Mouse (Mus musculus): ENCODE data around the gene Sorl1. TPM values are rescaled to one million over a fixed set of nuclear protein-coding genes. Genes with fewer than 3 reads are reported as not detected.

Gene Sorl1
- polyA plus RNA-seq, 1 experiment from 2014 or later = 4.1 TPM

DNA sequence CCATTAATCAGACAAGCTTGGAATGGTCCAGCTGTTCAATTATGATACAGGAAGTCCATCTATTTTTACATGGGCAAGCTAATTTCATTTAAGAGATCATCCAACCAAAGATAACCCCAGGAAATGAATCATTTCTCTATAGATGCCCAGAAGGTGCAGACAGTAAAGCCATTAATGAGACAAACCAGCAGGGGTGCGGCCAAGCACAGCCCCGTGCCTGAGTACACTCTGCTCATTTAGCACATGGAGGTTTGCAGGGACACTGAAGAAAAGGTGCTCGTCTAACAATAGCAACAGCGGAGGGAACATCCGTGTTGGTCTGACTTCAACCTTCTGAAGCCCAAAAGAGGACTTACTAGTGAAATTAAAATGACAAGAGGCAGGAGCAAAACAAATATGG, 76.3 kb downstream of the Sorl1 start:
- Histone ChIP-seq H3K9ac (ENCODE audit: low read length) (no peak overlapping the region), H3K4me2 (ENCODE audit: low read depth, severe bottlenecking) (no peak overlapping the region), H3K9me3 (ENCODE audit: control insufficient read depth, low read length) (no peaks in the 10 kb centered on the region), H3K36me3 (ENCODE audit: control insufficient read depth, insufficient read depth, low read length) (no peaks in the 10 kb centered on the region), H3K4me3 (ENCODE audit: low read depth, low read length) (no peak overlapping the region), H3K4me1 (ENCODE audit: control insufficient read depth, insufficient read depth, low read length) (no peaks in the 10 kb centered on the region), H3K27ac (replicated peaks; ENCODE audit: low read depth, low read length) (no peak overlapping the region), H3K27me3 (ENCODE audit: control insufficient read depth, insufficient read depth, low read length) (no peaks in the 10 kb centered on the region)
- 74% methylated on average over 5 of the region's 5 CpGs for WGBS
- ATAC-seq (ENCODE audit: insufficient number of reproducible peaks, low FRiP score, low TSS enrichment, low read depth) = no peak
- DNase-seq (ENCODE audit: low spot score) = no peak

DNA sequence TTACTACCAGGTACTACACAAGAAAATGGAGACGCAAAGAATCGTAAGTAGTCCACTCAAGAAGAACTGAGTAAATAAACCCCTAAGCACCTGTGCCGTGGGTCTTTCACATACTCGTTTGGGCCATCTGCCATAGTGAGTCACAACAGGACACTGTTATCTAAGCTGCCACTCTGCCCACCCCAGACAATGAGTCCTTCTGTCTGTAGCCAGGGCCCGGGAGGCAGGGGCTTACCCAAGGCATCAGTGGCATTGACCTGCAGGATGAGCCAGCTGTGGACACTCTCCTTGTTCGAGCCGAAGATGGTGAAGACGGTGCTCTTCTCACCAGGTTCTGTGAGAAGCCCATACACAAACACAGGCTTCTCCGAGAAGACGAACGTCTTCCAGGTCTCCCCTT, 77.8 kb downstream of the Sorl1 start:
- no peak overlapping the region for H3K4me3 ChIP-seq (ENCODE audit: low read depth, low read length)
- ATAC-seq (ENCODE audit: insufficient number of reproducible peaks, low FRiP score, low TSS enrichment, low read depth) (no peak), DNase-seq (ENCODE audit: low spot score) (no peak)
- WGBS = 94% methylated on average over 11 of the region's 11 CpGs
- H3K4me1 ChIP-seq (ENCODE audit: control insufficient read depth, insufficient read depth, low read length) = no peaks in the 10 kb centered on the region
- no peaks in the 10 kb centered on the region for H3K9me3 ChIP-seq (ENCODE audit: control insufficient read depth, low read length)
- H3K36me3 ChIP-seq (ENCODE audit: control insufficient read depth, insufficient read depth, low read length) = no peaks in the 10 kb centered on the region
- H3K27ac ChIP-seq (replicated peaks; ENCODE audit: low read depth, low read length) = no peak overlapping the region
- H3K27me3 ChIP-seq (ENCODE audit: control insufficient read depth, insufficient read depth, low read length) = no peaks in the 10 kb centered on the region
- H3K9ac ChIP-seq (ENCODE audit: low read length) = no peak overlapping the region
- H3K4me2 ChIP-seq (ENCODE audit: low read depth, severe bottlenecking) = no peak overlapping the region

DNA sequence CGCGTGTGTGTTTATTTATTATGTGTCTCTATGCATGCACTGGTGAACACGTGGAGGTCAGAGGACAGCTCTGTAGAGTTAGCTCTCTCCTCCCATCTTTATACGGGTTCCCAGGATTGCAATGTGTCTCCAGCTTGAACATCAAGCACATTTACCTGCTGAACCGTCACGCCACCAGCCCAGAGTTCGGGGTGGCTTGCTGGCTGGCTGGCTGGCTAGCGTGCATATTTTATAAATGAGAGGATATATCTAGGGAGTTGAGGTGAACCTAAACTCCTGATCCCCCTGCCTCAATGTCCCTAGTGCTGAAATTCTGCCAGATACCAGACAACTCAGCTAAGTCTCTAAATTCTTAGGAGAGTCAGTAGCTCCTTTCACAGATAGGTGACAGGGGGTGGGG, 79.4 kb downstream of the Sorl1 start:
- no peak overlapping the region for H3K4me3 ChIP-seq (ENCODE audit: low read depth, low read length)
- no peaks in the 10 kb centered on the region for H3K27me3 ChIP-seq (ENCODE audit: control insufficient read depth, insufficient read depth, low read length)
- H3K4me1 ChIP-seq (ENCODE audit: control insufficient read depth, insufficient read depth, low read length) = peaks cover 3% of the 10 kb centered on the region; the same call in 1 of the 2 replicates
- WGBS = 93% methylated on average over 8 of the region's 8 CpGs
- no peak overlapping the region for H3K27ac ChIP-seq (replicated peaks; ENCODE audit: low read depth, low read length)
- H3K9ac ChIP-seq (ENCODE audit: low read length) = no peak overlapping the region
- no peak overlapping the region for H3K4me2 ChIP-seq (ENCODE audit: low read depth, severe bottlenecking)
- ATAC-seq (ENCODE audit: insufficient number of reproducible peaks, low FRiP score, low TSS enrichment, low read depth) = no peak
- H3K9me3 ChIP-seq (ENCODE audit: control insufficient read depth, low read length) = no peaks in the 10 kb centered on the region
- no peaks in the 10 kb centered on the region for H3K36me3 ChIP-seq (ENCODE audit: control insufficient read depth, insufficient read depth, low read length)
- DNase-seq (ENCODE audit: low spot score) = no peak

DNA sequence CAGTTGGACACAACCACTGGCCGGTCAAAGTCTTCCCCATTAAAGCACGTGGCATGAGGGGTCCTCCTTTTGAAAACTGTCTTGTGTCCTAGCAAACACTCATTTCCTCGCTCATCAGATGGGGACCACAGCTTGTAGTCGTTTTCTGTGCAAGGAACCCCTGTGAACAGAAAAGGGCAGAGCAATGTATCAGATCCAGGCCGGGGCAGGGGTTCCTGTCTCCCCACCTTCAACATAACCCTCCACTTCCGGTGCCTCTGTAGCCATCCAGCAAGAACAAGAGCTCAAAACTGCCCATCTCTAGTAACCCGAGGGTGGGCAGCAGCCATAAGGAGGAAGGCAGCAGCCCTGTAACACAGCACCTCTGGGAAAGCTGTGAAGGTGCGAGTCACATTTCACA, 80.2 kb downstream of the Sorl1 start:
- Histone ChIP-seq H3K36me3 (ENCODE audit: control insufficient read depth, insufficient read depth, low read length) (no peaks in the 10 kb centered on the region), H3K4me1 (ENCODE audit: control insufficient read depth, insufficient read depth, low read length) (peaks cover 3% of the 10 kb centered on the region; the same call in 1 of the 2 replicates), H3K27ac (replicated peaks; ENCODE audit: low read depth, low read length) (no peak overlapping the region), H3K4me2 (ENCODE audit: low read depth, severe bottlenecking) (no peak overlapping the region), H3K9me3 (ENCODE audit: control insufficient read depth, low read length) (no peaks in the 10 kb centered on the region), H3K9ac (ENCODE audit: low read length) (no peak overlapping the region), H3K4me3 (ENCODE audit: low read depth, low read length) (no peak overlapping the region), H3K27me3 (ENCODE audit: control insufficient read depth, insufficient read depth, low read length) (no peaks in the 10 kb centered on the region)
- no peak for DNase-seq (ENCODE audit: low spot score)
- WGBS = 73% methylated on average over 8 of the region's 8 CpGs
- no peak for ATAC-seq (ENCODE audit: insufficient number of reproducible peaks, low FRiP score, low TSS enrichment, low read depth)

DNA sequence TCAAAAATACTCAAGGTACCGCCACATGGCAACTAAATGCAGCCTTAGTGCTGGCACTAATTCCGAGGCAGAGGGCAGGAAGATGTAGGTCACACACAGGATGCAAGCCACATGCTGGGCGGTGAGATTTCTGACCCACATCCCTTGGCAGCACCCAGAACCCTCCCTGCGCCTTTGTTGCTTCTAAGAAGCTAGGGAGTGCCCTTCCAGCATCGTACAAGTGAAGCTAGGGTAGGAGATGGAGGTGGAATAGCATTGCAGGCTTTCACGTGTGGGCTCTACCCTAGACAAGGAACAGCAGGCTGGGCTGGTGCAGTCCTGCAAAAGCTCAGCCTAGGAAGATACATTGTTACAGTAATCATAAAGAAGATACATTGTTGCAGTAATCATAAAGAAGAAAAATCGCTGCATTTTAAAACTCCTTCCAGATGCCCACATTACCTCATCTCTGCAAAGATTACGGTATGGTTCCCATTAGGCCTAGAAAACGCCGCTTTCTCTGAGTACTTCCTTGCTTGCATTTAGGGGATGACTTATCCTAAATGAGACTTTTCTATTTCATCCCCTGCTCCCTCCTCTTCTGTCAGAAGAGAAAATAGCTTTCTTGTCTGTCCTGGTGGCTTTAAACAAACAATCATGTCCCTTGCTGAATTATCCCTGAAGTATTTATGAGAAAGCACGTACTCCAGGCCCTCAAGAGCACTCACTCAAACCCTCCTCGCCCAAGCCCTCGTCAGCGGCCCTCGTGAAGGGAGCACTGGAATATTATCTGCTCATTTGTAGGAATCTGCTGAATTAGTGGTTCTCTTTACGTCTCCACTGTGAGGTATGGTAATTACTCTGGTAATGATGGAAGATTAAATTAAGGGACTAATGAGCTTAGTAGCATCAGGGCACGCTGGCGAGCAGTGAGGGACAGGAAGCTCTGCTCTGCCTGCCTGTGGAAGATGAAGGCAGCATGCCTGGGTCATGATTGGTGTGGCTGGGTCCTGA, 84.8 kb downstream of the Sorl1 start:
- H3K27ac ChIP-seq (replicated peaks; ENCODE audit: low read depth, low read length) = peak overlapping the region; percentile 1; the same call in 1 of the 2 replicates
- H3K4me3 ChIP-seq (ENCODE audit: low read depth, low read length) = no peak overlapping the region
- no peaks in the 10 kb centered on the region for H3K36me3 ChIP-seq (ENCODE audit: control insufficient read depth, insufficient read depth, low read length)
- no peaks in the 10 kb centered on the region for H3K9me3 ChIP-seq (ENCODE audit: control insufficient read depth, low read length)
- no peak for ATAC-seq (ENCODE audit: insufficient number of reproducible peaks, low FRiP score, low TSS enrichment, low read depth)
- no peak overlapping the region for H3K4me2 ChIP-seq (ENCODE audit: low read depth, severe bottlenecking)
- no peaks in the 10 kb centered on the region for H3K27me3 ChIP-seq (ENCODE audit: control insufficient read depth, insufficient read depth, low read length)
- 57% methylated on average over 18 of the region's 18 CpGs for WGBS
- H3K9ac ChIP-seq (ENCODE audit: low read length) = no peak overlapping the region
- H3K4me1 ChIP-seq (ENCODE audit: control insufficient read depth, insufficient read depth, low read length) = peaks cover 3% of the 10 kb centered on the region; the same call in 1 of the 2 replicates
- DNase-seq (ENCODE audit: low spot score) = no peak

DNA sequence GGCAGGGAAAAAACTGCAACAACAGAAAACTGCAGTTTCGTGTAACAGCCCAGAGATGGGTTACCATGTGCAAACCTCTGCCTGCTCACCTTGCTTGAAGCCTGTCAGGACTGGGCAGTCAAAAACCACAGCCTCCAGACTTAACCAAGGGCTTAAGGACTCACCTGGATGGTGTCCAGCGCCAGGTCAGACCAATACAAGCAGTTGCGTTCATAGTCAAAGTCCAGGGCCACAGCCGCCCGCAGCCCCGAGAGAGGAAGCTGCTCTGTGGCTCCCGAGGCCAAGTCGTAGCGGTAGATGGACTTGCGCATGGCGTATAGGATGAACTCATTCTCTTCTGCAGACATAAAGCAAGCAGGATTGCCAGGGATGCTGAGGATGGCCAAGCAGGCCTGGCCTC, 87.2 kb downstream of the Sorl1 start:
- Histone ChIP-seq H3K9ac (ENCODE audit: low read length) (no peak overlapping the region), H3K4me3 (ENCODE audit: low read depth, low read length) (no peak overlapping the region), H3K4me1 (ENCODE audit: control insufficient read depth, insufficient read depth, low read length) (peaks cover 7% of the 10 kb centered on the region), H3K27ac (replicated peaks; ENCODE audit: low read depth, low read length) (no peak overlapping the region), H3K27me3 (ENCODE audit: control insufficient read depth, insufficient read depth, low read length) (no peaks in the 10 kb centered on the region), H3K4me2 (ENCODE audit: low read depth, severe bottlenecking) (no peak overlapping the region), H3K36me3 (ENCODE audit: control insufficient read depth, insufficient read depth, low read length) (no peaks in the 10 kb centered on the region), H3K9me3 (ENCODE audit: control insufficient read depth, low read length) (no peaks in the 10 kb centered on the region)
- 94% methylated on average over 11 of the region's 11 CpGs for WGBS
- no peak for ATAC-seq (ENCODE audit: insufficient number of reproducible peaks, low FRiP score, low TSS enrichment, low read depth)
- DNase-seq (ENCODE audit: low spot score) = no peak

DNA sequence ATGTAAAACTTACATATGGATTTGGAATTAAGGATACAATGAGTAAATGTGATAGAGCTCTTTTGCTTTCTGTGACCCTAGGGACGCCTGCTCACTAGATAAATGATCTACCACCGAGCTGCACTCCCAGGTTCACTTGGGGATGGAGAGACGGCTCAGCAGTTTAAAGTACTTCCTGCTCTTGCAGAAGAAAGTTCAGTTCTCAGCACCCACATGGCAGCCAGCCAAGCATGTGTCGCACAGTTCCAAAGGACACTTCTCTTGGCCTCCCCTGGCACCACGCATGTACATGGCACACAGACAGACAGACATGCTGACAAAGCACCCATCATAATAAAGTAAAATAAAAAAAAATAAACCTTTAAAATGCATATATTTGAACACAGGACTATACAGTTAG, 88.1 kb downstream of the Sorl1 start:
- peaks cover 7% of the 10 kb centered on the region for H3K4me1 ChIP-seq (ENCODE audit: control insufficient read depth, insufficient read depth, low read length)
- no peak overlapping the region for H3K27ac ChIP-seq (replicated peaks; ENCODE audit: low read depth, low read length)
- no peak overlapping the region for H3K4me2 ChIP-seq (ENCODE audit: low read depth, severe bottlenecking)
- no peak overlapping the region for H3K4me3 ChIP-seq (ENCODE audit: low read depth, low read length)
- no peak overlapping the region for H3K9ac ChIP-seq (ENCODE audit: low read length)
- H3K36me3 ChIP-seq (ENCODE audit: control insufficient read depth, insufficient read depth, low read length) = no peaks in the 10 kb centered on the region
- H3K27me3 ChIP-seq (ENCODE audit: control insufficient read depth, insufficient read depth, low read length) = no peaks in the 10 kb centered on the region
- ATAC-seq (ENCODE audit: insufficient number of reproducible peaks, low FRiP score, low TSS enrichment, low read depth) (no peak), DNase-seq (ENCODE audit: low spot score) (no peak)
- no peaks in the 10 kb centered on the region for H3K9me3 ChIP-seq (ENCODE audit: control insufficient read depth, low read length)
- WGBS = 84% methylated on average over 5 of the region's 5 CpGs

DNA sequence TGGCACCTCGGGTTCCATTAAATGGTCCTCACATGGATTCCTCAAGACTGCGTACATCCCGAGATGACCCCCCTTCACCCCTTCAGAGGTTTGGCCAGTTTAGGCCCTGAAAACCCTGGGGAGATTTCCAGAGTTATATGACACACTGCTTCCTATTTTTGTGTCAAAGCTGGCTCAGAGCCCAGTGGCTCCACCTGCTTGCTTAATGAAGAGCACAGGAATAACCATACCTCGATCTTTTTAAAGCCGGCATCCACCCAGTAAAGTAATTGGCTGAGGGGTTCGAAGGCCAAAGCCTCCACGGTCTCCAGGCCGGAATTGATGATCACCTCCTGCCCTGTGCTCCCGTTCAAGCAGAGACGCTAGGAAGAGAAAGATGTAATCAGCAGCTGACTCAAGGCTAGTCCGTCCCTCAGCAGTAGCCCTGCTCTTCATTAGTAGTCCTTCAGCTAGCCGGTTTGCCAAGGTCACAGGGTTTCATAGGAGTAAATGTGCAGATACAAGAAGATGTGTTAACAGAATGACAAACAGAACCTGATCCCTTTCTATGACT, 88.8 kb downstream of the Sorl1 start:
- WGBS = 74% methylated on average over 12 of the region's 12 CpGs
- peaks cover 7% of the 10 kb centered on the region for H3K4me1 ChIP-seq (ENCODE audit: control insufficient read depth, insufficient read depth, low read length)
- H3K9me3 ChIP-seq (ENCODE audit: control insufficient read depth, low read length) = no peaks in the 10 kb centered on the region
- DNase-seq (ENCODE audit: low spot score) (no peak), ATAC-seq (ENCODE audit: insufficient number of reproducible peaks, low FRiP score, low TSS enrichment, low read depth) (no peak)
- H3K4me2 ChIP-seq (ENCODE audit: low read depth, severe bottlenecking) = no peak overlapping the region
- no peak overlapping the region for H3K27ac ChIP-seq (replicated peaks; ENCODE audit: low read depth, low read length)
- H3K36me3 ChIP-seq (ENCODE audit: control insufficient read depth, insufficient read depth, low read length) = no peaks in the 10 kb centered on the region
- no peaks in the 10 kb centered on the region for H3K27me3 ChIP-seq (ENCODE audit: control insufficient read depth, insufficient read depth, low read length)
- no peak overlapping the region for H3K4me3 ChIP-seq (ENCODE audit: low read depth, low read length)
- no peak overlapping the region for H3K9ac ChIP-seq (ENCODE audit: low read length)

Measured in limb, embryonic 11.5 days (tissue).